Mouse (Mus musculus) heart, adult 2 months (tissue): ENCODE data around the gene Rbm24. TPM values are rescaled to one million over a fixed set of nuclear protein-coding genes. Genes with fewer than 3 reads are reported as not detected.

Experiments used
- DNase-seq, 2 experiments: peaks; one replicate each; pipeline ENCODE4 v3.0.0; 2021
- H3K27ac ChIP-seq: fragments of 200-600 bp; 2 replicates; pipeline ENCODE4 v1.8.1; 2022
- H3K27me3 ChIP-seq: fragments of 200-500 bp; 2 replicates; pipeline ENCODE4 v1.6.1; 2012; ENCODE audit warnings: mild to moderate bottlenecking, low read length, inconsistent platforms, mixed read lengths; ENCODE audit not compliant: control insufficient read depth, insufficient read depth
- H3K36me3 ChIP-seq: fragments of 200-500 bp; 2 replicates; pipeline ENCODE4 v1.6.1; 2012; ENCODE audit warnings: low read length, inconsistent platforms; ENCODE audit not compliant: control insufficient read depth, insufficient read depth
- H3K4me1 ChIP-seq: fragments of 200-500 bp; 2 replicates; pipeline ENCODE4 v1.6.1; 2011; ENCODE audit warnings: low read length; ENCODE audit not compliant: control insufficient read depth, insufficient read depth
- H3K4me3 ChIP-seq: fragments of 200-600 bp; 2 replicates; pipeline ENCODE4 v1.8.1; 2022
- H3K79me2 ChIP-seq: fragments of 200-500 bp; replicated peaks from 2 replicates; pipeline ENCODE4 v1.6.1; 2012; ENCODE audit warnings: mild to moderate bottlenecking, inconsistent platforms, low read length, moderate library complexity, mixed read lengths; ENCODE audit not compliant: control insufficient read depth, insufficient read depth
- H3K9ac ChIP-seq: fragments of 200-500 bp; 2 replicates; pipeline ENCODE4 v1.6.1; 2012; ENCODE audit warnings: low read depth, mild to moderate bottlenecking, control low read depth, inconsistent platforms, low read length, mixed read lengths
- CTCF ChIP-seq: fragments of 200-600 bp; IDR thresholded peaks from 2 replicates; pipeline ENCODE4 v1.8.1; 2022; ENCODE audit warnings: antibody characterized with exemption, mild to moderate bottlenecking, moderate library complexity
- EP300 ChIP-seq: fragments of 200-500 bp; IDR thresholded peaks from 2 replicates; pipeline ENCODE4 v1.6.1; 2011; ENCODE audit warnings: low read depth, low read length, control low read depth; ENCODE audit not compliant: insufficient read depth
- POLR2A ChIP-seq: fragments of 200-500 bp; IDR thresholded peaks from 2 replicates; pipeline ENCODE4 v1.6.1; 2011; ENCODE audit warnings: mild to moderate bottlenecking, low read depth, low read length, control low read depth; ENCODE audit not compliant: insufficient read depth
- WGBS: fragments of 180-500 bp; shearing (Covaris S2); methylation state at CpG from one replicate; pipeline ENCODE4 v1.1.7; 2018; 5-methylcytosine and 5-hydroxymethylcytosine counted together
- intact Hi-C: fragments of 180-260 bp; cut with DNase I; formaldehyde crosslinking; loops from one replicate; pipeline ENCODE4 v1.15.1; 2025
- polyA plus RNA-seq: library from polyadenylated mRNA; depleted of rRNA; stranded (reverse); fragments of >200 nt; gene quantifications from 2 replicates; pipeline ENCODE4 v1.2.3, GENCODE M21; 2012
- total RNA-seq, 2 experiments: library from RNA; stranded (reverse); gene quantifications; 2 replicates each; pipeline ENCODE4 v1.2.3; 2021

The Rbm24 gene
- total and polyA plus RNA-seq, 3 experiments, result 176 to 252 (median 182) TPM

DNA sequence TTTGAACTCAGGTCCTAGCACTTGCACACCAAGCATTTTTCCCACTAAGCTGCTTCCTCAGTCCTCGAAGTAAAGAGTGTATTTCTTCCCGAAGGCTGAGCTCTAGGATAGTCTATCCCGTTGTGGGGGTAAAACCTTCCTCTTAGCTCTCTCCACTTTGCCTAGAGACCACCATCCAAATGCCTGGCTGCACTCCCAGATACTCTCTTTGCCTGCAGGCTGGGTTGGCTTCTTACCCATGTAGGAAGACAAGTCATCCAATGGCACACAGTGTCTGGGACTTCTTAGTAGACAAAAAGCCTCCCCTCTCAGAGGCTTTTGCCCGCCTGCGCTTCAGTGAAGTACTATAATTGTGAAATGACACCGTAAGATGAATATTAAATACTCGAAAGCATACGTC, 2.2 kb upstream of the Rbm24 start:
- no peak for DNase-seq
- no peaks in the 10 kb centered on the region for H3K27me3 ChIP-seq
- TF ChIP-seq POLR2A, result no peak
- TF ChIP-seq CTCF, result no peak
- no peak for TF ChIP-seq EP300
- 87% methylated on average over 8 of the region's 8 CpGs for WGBS
- no peak overlapping the region for H3K4me3 ChIP-seq
- H3K36me3 ChIP-seq, result no peaks in the 10 kb centered on the region
- H3K27ac ChIP-seq, result no peak overlapping the region; the same call in 1 of the 2 replicates
- H3K4me1 ChIP-seq, result 0 out of 2 replicates have a peak, but pooled peaks cover 1% of the 10 kb centered on the region
- H3K9ac ChIP-seq, result no peak overlapping the region
- H3K79me2 ChIP-seq, result no peaks in the 10 kb centered on the region
- intact Hi-C loops, result no loop called here

DNA sequence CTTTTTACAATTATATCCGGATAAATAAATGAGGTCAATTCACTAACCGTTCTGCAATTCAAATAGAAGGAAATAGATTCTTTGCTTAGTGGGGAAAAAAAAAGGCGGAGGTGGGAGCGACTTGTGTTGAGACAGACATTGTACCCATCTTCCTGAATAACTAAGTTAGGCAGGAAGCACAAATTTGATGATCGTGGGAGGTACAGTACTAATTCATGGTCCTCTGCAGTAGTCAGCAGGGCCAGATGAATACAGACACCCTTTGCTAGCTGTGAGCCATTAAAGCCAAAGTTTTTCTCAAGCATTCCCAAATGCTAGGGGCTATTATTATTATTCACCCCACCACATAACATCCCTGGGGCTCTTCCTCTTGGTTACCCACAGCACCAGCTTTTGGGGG, 640 bp upstream of the Rbm24 start:
- 63% methylated on average over 5 of the region's 5 CpGs for WGBS
- Histone ChIP-seq H3K27me3 (no peaks in the 10 kb centered on the region), H3K4me3 (peak overlapping the region; percentile 57), H3K36me3 (peaks cover under 1% of the 10 kb centered on the region; the same call in 1 of the 2 replicates), H3K4me1 (0 out of 2 replicates have a peak, but pooled peaks cover 1% of the 10 kb centered on the region), H3K9ac (peak overlapping the region; percentile 97), H3K27ac (peak overlapping the region; percentile 92), H3K79me2 (no peaks in the 10 kb centered on the region)
- intact Hi-C loops, result no loop called here
- TF ChIP-seq POLR2A, result no peak
- no peak for DNase-seq

DNA sequence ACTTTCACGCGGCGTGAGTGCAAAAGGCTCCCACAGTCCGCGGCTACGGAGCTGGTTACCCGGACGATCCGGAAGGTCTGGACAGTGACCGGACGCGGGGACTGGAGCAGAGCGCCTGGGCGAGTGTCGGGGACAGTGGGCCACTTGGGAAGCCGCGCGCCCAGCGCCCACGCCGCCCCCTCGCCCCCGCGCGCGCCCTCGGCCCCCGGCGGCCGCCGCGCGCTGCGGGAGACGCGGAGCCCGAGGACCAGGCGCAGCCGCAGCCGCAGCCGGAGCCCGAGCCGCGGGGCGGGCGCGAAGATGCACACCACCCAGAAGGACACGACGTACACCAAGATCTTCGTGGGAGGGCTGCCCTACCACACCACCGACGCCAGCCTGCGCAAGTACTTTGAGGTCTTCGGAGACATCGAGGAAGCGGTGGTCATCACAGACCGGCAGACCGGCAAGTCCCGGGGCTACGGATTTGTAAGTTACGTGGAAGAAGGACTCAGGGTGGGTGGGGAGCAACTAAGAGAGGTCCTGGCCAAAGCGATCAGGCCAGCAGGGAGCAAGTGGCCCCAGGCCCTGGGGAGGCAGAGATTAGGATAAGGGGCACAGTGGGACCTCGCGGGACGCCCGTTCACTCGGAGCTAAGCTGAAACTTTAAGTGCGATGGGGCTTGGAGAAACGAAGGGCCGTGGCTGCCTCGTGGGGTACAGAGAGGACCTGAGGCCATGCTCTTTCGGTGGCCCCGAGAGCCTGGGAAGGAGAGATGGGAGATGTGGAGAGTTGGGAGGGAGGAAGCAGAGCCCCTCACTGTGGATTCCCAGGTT, 704 bp downstream of the Rbm24 start:
- H3K27ac ChIP-seq, result peak overlapping the region; percentile 92
- no peaks in the 10 kb centered on the region for H3K27me3 ChIP-seq
- peaks cover 3% of the 10 kb centered on the region for H3K36me3 ChIP-seq
- H3K4me3 ChIP-seq, result peak overlapping the region; percentile 57
- 1% methylated on average over 73 of the region's 73 CpGs for WGBS
- peak; percentile 23 to 37 for DNase-seq
- H3K79me2 ChIP-seq, result no peaks in the 10 kb centered on the region
- TF ChIP-seq EP300, result no peak
- TF ChIP-seq POLR2A, result no peak
- TF ChIP-seq CTCF, result no peak
- intact Hi-C loops, result no loop called here
- H3K4me1 ChIP-seq, result no peaks in the 10 kb centered on the region
- peak overlapping the region; percentile 97 for H3K9ac ChIP-seq

DNA sequence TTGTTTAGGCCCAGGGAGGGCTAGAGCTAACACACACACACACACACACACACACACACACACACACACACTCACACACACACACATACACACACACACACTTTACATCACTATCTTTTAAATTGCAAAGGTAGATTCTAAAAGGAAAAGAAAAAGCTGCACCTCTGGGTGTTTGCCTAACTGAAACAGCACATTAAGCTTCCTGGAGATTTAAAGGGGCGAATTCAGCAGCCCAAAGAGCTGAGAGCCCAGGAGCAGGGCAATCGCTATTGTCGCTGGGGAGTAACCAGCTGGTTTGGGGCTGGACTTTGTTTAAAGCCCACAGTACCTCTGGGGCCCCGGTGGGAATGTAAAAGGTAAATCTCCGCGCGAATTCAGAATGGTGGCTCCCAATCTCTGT, 1.4 kb downstream of the Rbm24 start:
- intact Hi-C loops, result loop anchor here (5.0 kb wide), 2 partner anchors 62 to 153 kb away; no protein-coding TSS in a partner anchor
- 40% methylated on average over 7 of the region's 7 CpGs for WGBS
- Histone ChIP-seq H3K4me3 (peak overlapping the region; percentile 57), H3K27ac (peak overlapping the region; percentile 92), H3K27me3 (no peaks in the 10 kb centered on the region), H3K36me3 (peaks cover 10% of the 10 kb centered on the region), H3K9ac (peak overlapping the region; percentile 97), H3K79me2 (no peaks in the 10 kb centered on the region), H3K4me1 (no peaks in the 10 kb centered on the region)
- peak in 1 of 2 experiments; percentile 28 for DNase-seq
- TF ChIP-seq EP300, result no peak
- no peak for TF ChIP-seq POLR2A
- no peak for TF ChIP-seq CTCF

DNA sequence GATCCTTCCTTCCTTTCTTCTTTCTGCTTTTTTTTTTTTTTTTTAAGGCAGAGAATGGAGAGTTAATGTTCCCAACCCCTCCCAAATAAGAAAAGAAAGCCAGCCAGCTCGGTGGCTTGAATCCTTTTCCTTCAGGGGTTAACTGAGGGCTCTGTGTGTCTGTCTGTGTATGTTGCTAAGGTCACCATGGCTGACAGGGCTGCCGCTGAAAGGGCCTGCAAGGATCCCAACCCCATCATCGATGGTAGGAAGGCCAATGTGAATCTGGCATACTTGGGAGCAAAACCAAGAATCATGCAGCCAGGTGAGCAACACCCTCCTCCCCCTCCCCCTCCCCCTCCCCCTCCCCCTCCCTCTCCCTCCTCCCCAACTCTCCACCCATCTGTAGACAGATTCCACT, 1.9 kb downstream of the Rbm24 start:
- WGBS, result 24% methylated on average over 3 of the region's 3 CpGs
- Histone ChIP-seq H3K36me3 (peaks cover 14% of the 10 kb centered on the region), H3K27ac (peak overlapping the region; percentile 92), H3K79me2 (no peaks in the 10 kb centered on the region), H3K27me3 (no peaks in the 10 kb centered on the region), H3K9ac (peak overlapping the region; percentile 97), H3K4me1 (no peaks in the 10 kb centered on the region), H3K4me3 (peak overlapping the region; percentile 57)
- no peak for DNase-seq
- intact Hi-C loops, result loop anchor here (5.0 kb wide), 2 partner anchors 63 to 152 kb away; no protein-coding TSS in a partner anchor
- TF ChIP-seq EP300 (no peak), POLR2A (peak; percentile 34; the same call in 1 of the 2 replicates)

DNA sequence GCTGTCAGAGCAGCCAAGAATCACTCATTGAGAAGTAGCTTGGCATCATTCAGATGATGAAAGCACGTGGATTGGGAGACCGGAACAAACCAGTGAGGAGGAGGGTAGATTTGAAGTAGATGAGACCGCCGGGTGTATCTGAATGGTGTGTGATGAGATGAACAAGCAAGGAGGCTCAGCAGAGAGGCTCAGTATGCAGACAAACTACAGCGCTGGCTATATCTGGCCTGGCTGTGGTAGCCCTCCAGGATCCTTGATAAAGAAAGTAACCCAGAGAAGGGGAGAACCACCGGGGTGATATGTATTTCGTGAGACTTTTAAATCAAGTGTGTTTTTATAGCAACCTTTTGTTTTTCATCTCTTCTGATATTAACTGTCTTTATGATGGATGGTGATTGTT, 5.6 kb downstream of the Rbm24 start:
- DNase-seq, result no peak
- Histone ChIP-seq H3K79me2 (no peaks in the 10 kb centered on the region), H3K36me3 (peaks cover 35% of the 10 kb centered on the region), H3K27me3 (no peaks in the 10 kb centered on the region), H3K4me1 (peaks cover 1% of the 10 kb centered on the region; the same call in 1 of the 2 replicates), H3K27ac (peak overlapping the region; percentile 92), H3K4me3 (peak overlapping the region; percentile 0), H3K9ac (no peak overlapping the region)
- TF ChIP-seq EP300 (no peak), CTCF (no peak), POLR2A (no peak)
- WGBS, result 49% methylated on average over 7 of the region's 7 CpGs
- intact Hi-C loops, result loop anchor here (5.0 kb wide), 2 partner anchors 67 to 148 kb away; no protein-coding TSS in a partner anchor
